Mouse (Mus musculus): ENCODE measurements at regions not wholly inside any gene's neighbourhood (a gene's known extent, or its start where the extent isn't known, plus 50 kb on each side); places are given as distances from the start of the nearest gene placed in this dataset.

- TF ChIP-seq CTCF (IDR thresholded peaks at IDR 0.05; ENCODE audit: low read depth) (no peak), EP300 (optimal IDR thresholded peaks at IDR 0.05) (no peak)
Measured at GRCm38 (mm10) chr1:76512156-76512555, 966.1 kb downstream of the Slc4a3 start.

Measured in stomach, postnatal 0 days (tissue).